Mouse (Mus musculus): ENCODE measurements around the gene Cnih2. TPM values are rescaled to one million over a fixed set of nuclear protein-coding genes. Genes with fewer than 3 reads are reported as not detected.
"Not testable (repeated sequence)": the region's sequence is repeated elsewhere in the genome, so short reads cannot be mapped to it uniquely, and the experiment has no call there.

Cnih2 gene
- total and polyA plus RNA-seq, 3 experiments, result 0.72 to 1.7 TPM; not detected in 1

DNA sequence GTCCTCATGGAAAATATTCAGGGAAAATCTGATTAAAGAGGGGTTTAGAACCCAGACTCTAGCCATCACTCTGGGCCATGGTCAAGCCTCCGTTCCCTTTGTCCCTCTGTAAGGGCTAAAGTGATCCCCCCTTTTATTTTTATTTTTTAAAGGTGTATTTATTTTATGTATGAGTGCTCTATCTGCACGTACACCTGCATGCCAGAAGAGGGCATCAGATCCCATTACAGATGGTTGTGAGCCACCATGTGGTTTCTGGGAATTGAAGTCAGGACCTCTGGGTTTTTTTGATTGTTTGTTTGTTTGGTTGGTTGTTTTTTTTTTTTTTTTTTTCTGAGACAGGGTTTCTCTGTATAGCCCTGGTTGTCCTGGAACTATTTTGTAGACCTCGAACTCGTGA lies 11.8 kb downstream of the Cnih2 start:
- in situ Hi-C loops (cut with MboI; ENCODE audit: low pct_ligation_motif_present, low pct_unique_long_range_greater_than_20kb, low sequenced_read_pairs), result loop anchor here (5.0 kb wide), 1 partner anchor 44 kb away; the partner anchor contains the start of gene Brms1
- dilution Hi-C loops (cut with MboI; ENCODE audit: extremely low pct_ligation_motif_present, extremely low pct_unique_long_range_greater_than_20kb, low sequenced_read_pairs); DNase-seq (ENCODE audit: extremely low read depth); H3K4me2 ChIP-seq (ENCODE audit: insufficient read depth, low read depth, poor library complexity, severe bottlenecking); H3K27ac ChIP-seq (ENCODE audit: insufficient read depth, low read depth); H3K79me2 ChIP-seq (replicated peaks; ENCODE audit: control insufficient read depth, extremely low read depth, insufficient read depth, poor library complexity, severe bottlenecking); H3K9ac ChIP-seq (ENCODE audit: insufficient read depth, low read depth); H3K9me3 ChIP-seq (replicated peaks; ENCODE audit: low read length); H3K4me3 ChIP-seq (replicated peaks in 1 of 3; ENCODE audit: low read depth in 2 of 3, low read length in 2 of 3, poor library complexity in 1 of 3): not testable (repeated sequence)
- Histone ChIP-seq H3K4me1 (ENCODE audit: control insufficient read depth in 1 of 2, insufficient read depth in 2 of 2) (peaks cover 15 to 18% of the 10 kb centered on the region in 2 experiments), H3K36me3 (replicated peaks in 1 of 2; ENCODE audit: control insufficient read depth in 1 of 2, insufficient read depth in 1 of 2, low read length in 1 of 2) (peaks cover 12 to 21% of the 10 kb centered on the region in 2 experiments), H3K27me3 (replicated peaks) (peaks cover 42% of the 10 kb centered on the region)
- peak in 1 of 2 experiments; percentile 34; a peak in 2 of 4 replicates for TF ChIP-seq CTCF (conservative IDR thresholded peaks at IDR 0.05 in 1 of 2, IDR thresholded peaks at IDR 0.05 in 1 of 2; ENCODE audit: low read depth in 2 of 2, low read length in 2 of 2)

DNA sequence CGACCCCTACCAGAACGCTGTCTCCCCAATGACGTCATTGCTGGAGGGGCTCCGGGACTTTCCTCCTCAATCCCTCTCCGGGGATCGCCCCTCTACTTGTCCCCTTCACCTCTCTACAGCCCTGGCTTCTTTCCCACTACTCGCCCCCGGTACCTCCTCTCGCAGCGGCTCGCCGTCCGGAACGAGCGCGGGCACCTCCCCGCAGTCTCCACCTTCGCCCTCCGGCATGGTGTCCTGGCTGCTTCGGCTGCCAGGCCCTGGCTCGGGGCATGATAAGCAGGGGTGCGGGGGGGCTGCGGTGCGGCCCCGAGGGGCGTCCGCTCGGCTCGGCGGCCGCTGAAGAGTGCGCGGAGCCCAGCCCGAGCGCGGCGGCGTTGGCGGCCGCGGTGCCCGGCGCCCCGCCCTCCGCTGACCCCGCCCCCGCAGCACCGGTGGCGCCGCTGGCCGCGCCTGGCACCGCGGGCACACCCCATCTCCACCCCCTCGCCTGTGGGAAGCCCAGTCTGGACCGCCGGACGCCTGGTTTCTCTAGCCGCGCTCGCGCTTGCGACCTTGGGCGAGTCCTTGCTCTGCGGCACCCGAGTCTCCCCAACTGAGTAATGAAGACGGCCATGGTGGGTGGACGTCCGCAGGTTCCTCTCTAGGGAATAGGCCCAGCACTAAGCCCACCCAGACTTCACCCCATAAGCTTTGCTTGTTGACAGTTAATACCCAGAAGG lies 13.0 kb downstream of the Cnih2 start, which contains the start of gene Tmem151a:
Gene Tmem151a (minus strand): TSS at position 387 of the 719 bp plus-strand sequence.
- H3K79me2 ChIP-seq (replicated peaks; ENCODE audit: control insufficient read depth, extremely low read depth, insufficient read depth, poor library complexity, severe bottlenecking), result no peaks in the 10 kb centered on the region
- peaks cover 5% of the 10 kb centered on the region for H3K9me3 ChIP-seq (replicated peaks; ENCODE audit: low read length)
- H3K27ac ChIP-seq (ENCODE audit: insufficient read depth, low read depth), result no peak within 1 kb of the TSS
- no peak for TF ChIP-seq MAFK (IDR thresholded peaks at IDR 0.05; ENCODE audit: insufficient replicate concordance, low read length)
- TF ChIP-seq RCOR1 (conservative IDR thresholded peaks at IDR 0.05; ENCODE audit: low read depth, low read length), result no peak
- TF ChIP-seq JUN (IDR thresholded peaks at IDR 0.05; ENCODE audit: insufficient read depth, low read depth, low read length), result no peak
- no peak for TF ChIP-seq TBP (conservative IDR thresholded peaks at IDR 0.05; ENCODE audit: low read depth, low read length)
- no peak for TF ChIP-seq CHD2 (IDR thresholded peaks at IDR 0.05; ENCODE audit: low read length)
- peaks cover 0 to 9% of the 10 kb centered on the region in 2 experiments for H3K36me3 ChIP-seq (replicated peaks in 1 of 2; ENCODE audit: control insufficient read depth in 1 of 2, insufficient read depth in 1 of 2, low read length in 1 of 2)
- H3K9ac ChIP-seq (ENCODE audit: insufficient read depth, low read depth), result no peak within 1 kb of the TSS
- dilution Hi-C loops (cut with MboI; ENCODE audit: extremely low pct_ligation_motif_present, extremely low pct_unique_long_range_greater_than_20kb, low sequenced_read_pairs), result no loop called here
- peaks cover 55% of the 10 kb centered on the region for H3K27me3 ChIP-seq (replicated peaks)
- H3K4me2 ChIP-seq (ENCODE audit: insufficient read depth, low read depth, poor library complexity, severe bottlenecking), result peak within 1 kb of the TSS; percentile 72
- no peak for DNase-seq (ENCODE audit: extremely low read depth)
- H3K4me3 ChIP-seq (replicated peaks in 1 of 3; ENCODE audit: low read depth in 2 of 3, low read length in 2 of 3, poor library complexity in 1 of 3), result peak within 1 kb of the TSS in 1 of 3 experiments; percentile 40
- in situ Hi-C loops (cut with MboI; ENCODE audit: low pct_ligation_motif_present, low pct_unique_long_range_greater_than_20kb, low sequenced_read_pairs), result loop anchor here (5.0 kb wide), 1 partner anchor 43 kb away; the partner anchor contains the start of gene Brms1
- peaks cover 15 to 18% of the 10 kb centered on the region in 2 experiments for H3K4me1 ChIP-seq (ENCODE audit: control insufficient read depth in 1 of 2, insufficient read depth in 2 of 2)

DNA sequence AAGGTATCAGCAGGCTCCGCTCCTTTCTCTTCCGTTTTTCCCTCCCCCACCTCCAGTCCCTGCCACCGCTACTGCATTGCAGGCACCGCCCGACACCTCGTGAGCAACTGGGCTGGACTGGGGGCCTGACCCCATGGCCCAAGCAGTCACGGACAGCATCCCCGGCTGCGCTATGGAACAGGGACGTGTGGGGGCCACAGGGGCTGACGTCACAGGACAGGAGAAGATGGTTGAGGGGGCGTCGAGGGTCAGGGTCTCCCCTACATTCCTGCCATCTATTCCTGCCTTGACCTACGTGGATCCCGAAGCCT lies 13.5 kb downstream of the Cnih2 start:
- H3K4me1 ChIP-seq (ENCODE audit: control insufficient read depth in 1 of 2, insufficient read depth in 2 of 2), result peaks cover 15 to 18% of the 10 kb centered on the region in 2 experiments
- no peak for DNase-seq (ENCODE audit: extremely low read depth)
- in situ Hi-C loops (cut with MboI; ENCODE audit: low pct_ligation_motif_present, low pct_unique_long_range_greater_than_20kb, low sequenced_read_pairs) (loop anchor here (5.0 kb wide), 1 partner anchor 42 kb away; the partner anchor contains the start of gene Brms1), dilution Hi-C loops (cut with MboI; ENCODE audit: extremely low pct_ligation_motif_present, extremely low pct_unique_long_range_greater_than_20kb, low sequenced_read_pairs) (no loop called here)
- peaks cover 5% of the 10 kb centered on the region for H3K9me3 ChIP-seq (replicated peaks; ENCODE audit: low read length)
- H3K9ac ChIP-seq (ENCODE audit: insufficient read depth, low read depth), result no peak overlapping the region
- peak overlapping the region in 1 of 3 experiments; percentile 40 for H3K4me3 ChIP-seq (replicated peaks in 1 of 3; ENCODE audit: low read depth in 2 of 3, low read length in 2 of 3, poor library complexity in 1 of 3)
- no peaks in the 10 kb centered on the region for H3K79me2 ChIP-seq (replicated peaks; ENCODE audit: control insufficient read depth, extremely low read depth, insufficient read depth, poor library complexity, severe bottlenecking)
- H3K27me3 ChIP-seq (replicated peaks), result peaks cover 60% of the 10 kb centered on the region
- TF ChIP-seq PAX5 (IDR thresholded peaks at IDR 0.05; ENCODE audit: low read length) (no peak), USF1 (IDR thresholded peaks at IDR 0.05; ENCODE audit: low read depth, low read length) (no peak), HCFC1 (IDR thresholded peaks at IDR 0.05; ENCODE audit: low read depth, low read length) (no peak), JUN (IDR thresholded peaks at IDR 0.05; ENCODE audit: insufficient read depth, low read depth, low read length) (no peak), NELFE (IDR thresholded peaks at IDR 0.05; ENCODE audit: low read depth, low read length) (no peak), SMC3 (IDR thresholded peaks at IDR 0.05; ENCODE audit: low read depth, low read length) (no peak), RCOR1 (conservative IDR thresholded peaks at IDR 0.05; ENCODE audit: low read depth, low read length) (no peak), POLR2A (IDR thresholded peaks at IDR 0.05; ENCODE audit: low read depth, low read length) (no peak), ELF1 (IDR thresholded peaks at IDR 0.05; ENCODE audit: low read depth, low read length) (no peak), MAZ (IDR thresholded peaks at IDR 0.05; ENCODE audit: low read depth, low read length) (no peak)
- H3K4me2 ChIP-seq (ENCODE audit: insufficient read depth, low read depth, poor library complexity, severe bottlenecking), result no peak overlapping the region
- peaks cover 0 to 5% of the 10 kb centered on the region in 2 experiments for H3K36me3 ChIP-seq (replicated peaks in 1 of 2; ENCODE audit: control insufficient read depth in 1 of 2, insufficient read depth in 1 of 2, low read length in 1 of 2)
- no peak overlapping the region for H3K27ac ChIP-seq (ENCODE audit: insufficient read depth, low read depth)
